Mouse (Mus musculus) megakaryocyte, embryonic 14.5 days (primary cell): ENCODE results near the gene Rpl9. TPM values are rescaled to one million over a fixed set of nuclear protein-coding genes. Genes with fewer than 3 reads are reported as not detected.

Source experiments
- H3K27me3 ChIP-seq: replicated peaks from 2 replicates; pipeline ENCODE3; 2012; ENCODE audit warnings: inconsistent platforms
- H3K36me3 ChIP-seq: replicated peaks from 2 replicates; pipeline ENCODE3; 2012; ENCODE audit warnings: low read length, inconsistent platforms, mixed read lengths
- H3K4me1 ChIP-seq: 2 replicates; pipeline ENCODE4 v1.6.1; 2012; ENCODE audit warnings: inconsistent platforms
- H3K4me3 ChIP-seq: replicated peaks from 2 replicates; pipeline ENCODE3; 2012; ENCODE audit warnings: moderate library complexity, mild to moderate bottlenecking, inconsistent platforms
- H3K9me3 ChIP-seq: 2 replicates; pipeline ENCODE4 v1.6.1; 2012; ENCODE audit warnings: inconsistent platforms
- FLI1 ChIP-seq: IDR thresholded peaks from 2 replicates; pipeline ENCODE4 v1.6.1; 2012; ENCODE audit warnings: low read length, inconsistent platforms, mixed read lengths
- GATA1 ChIP-seq: IDR thresholded peaks from 3 replicates; pipeline ENCODE4 v1.6.1; 2012; ENCODE audit warnings: mixed read lengths, low read length, inconsistent platforms, borderline replicate concordance
- polyA plus RNA-seq: library from polyadenylated mRNA; stranded (reverse); fragments of >175 nt; gene quantifications from 2 replicates; pipeline ENCODE4 v1.2.3, GENCODE M21; 2012; ENCODE audit warnings: low replicate concordance; ENCODE audit not compliant: insufficient read depth

Rpl9 gene
- polyA plus RNA-seq = 11.7 and 69.1 TPM in 2 replicates

- Histone ChIP-seq H3K4me3 (peak within 1 kb of the TSS; percentile 96), H3K9me3 (no peaks in the 10 kb centered on the region), H3K4me1 (peaks cover 39% of the 10 kb centered on the region), H3K27me3 (no peaks in the 10 kb centered on the region), H3K36me3 (peaks cover 59% of the 10 kb centered on the region)
- no peak for TF ChIP-seq GATA1
- 0 out of 2 replicates have a peak, but pooled peaks have one; percentile 10 for TF ChIP-seq FLI1
These were observed at the start of gene Rpl9, which contains the start of gene Lias for GRCm38 (mm10) chr5:65390648-65391644. Rpl9 (minus strand) TSS chr5:65391444. Lias (plus strand) TSS chr5:65391497.

GRCm38 (mm10) chr5:65438041-65438440 lies 46.8 kb upstream of the Rpl9 start:
- no peak for TF ChIP-seq FLI1
- no peak for TF ChIP-seq GATA1
- Histone ChIP-seq H3K9me3 (no peaks in the 10 kb centered on the region), H3K27me3 (no peaks in the 10 kb centered on the region), H3K4me1 (peaks cover 39% of the 10 kb centered on the region), H3K36me3 (peaks cover 8% of the 10 kb centered on the region), H3K4me3 (no peak overlapping the region)

GRCm38 (mm10) chr5:65435806-65436561 lies 44.7 kb upstream of the Rpl9 start, which contains the start of gene Ugdh:
Ugdh (minus strand) TSS chr5:65435949.
- Histone ChIP-seq H3K4me3 (peak within 1 kb of the TSS; percentile 98), H3K36me3 (no peaks in the 10 kb centered on the region), H3K9me3 (no peaks in the 10 kb centered on the region), H3K4me1 (peaks cover 39% of the 10 kb centered on the region), H3K27me3 (no peaks in the 10 kb centered on the region)
- TF ChIP-seq FLI1 (no peak), GATA1 (no peak)

- Histone ChIP-seq H3K4me3 (peak overlapping the region; percentile 98), H3K9me3 (no peaks in the 10 kb centered on the region), H3K36me3 (no peaks in the 10 kb centered on the region), H3K27me3 (no peaks in the 10 kb centered on the region), H3K4me1 (peaks cover 37% of the 10 kb centered on the region)
- TF ChIP-seq GATA1 = no peak
- no peak for TF ChIP-seq FLI1
These were observed 44.1 kb upstream of the Rpl9 start for GRCm38 (mm10) chr5:65435363-65435805.

- Histone ChIP-seq H3K27me3 (no peaks in the 10 kb centered on the region), H3K9me3 (no peaks in the 10 kb centered on the region), H3K4me1 (peaks cover 36% of the 10 kb centered on the region), H3K4me3 (peak overlapping the region; percentile 98), H3K36me3 (no peaks in the 10 kb centered on the region)
- TF ChIP-seq GATA1 (no peak), FLI1 (no peak)
These were observed 43.5 kb upstream of the Rpl9 start for GRCm38 (mm10) chr5:65434471-65435362.

- TF ChIP-seq GATA1 (no peak), FLI1 (no peak)
- H3K4me1 ChIP-seq = peaks cover 11% of the 10 kb centered on the region
- no peak overlapping the region for H3K4me3 ChIP-seq
- no peaks in the 10 kb centered on the region for H3K27me3 ChIP-seq
- H3K36me3 ChIP-seq = peaks cover 8% of the 10 kb centered on the region
- H3K9me3 ChIP-seq = no peaks in the 10 kb centered on the region
These were observed 38.2 kb upstream of the Rpl9 start for GRCm38 (mm10) chr5:65429441-65429840.

- Histone ChIP-seq H3K4me3 (no peak overlapping the region), H3K9me3 (no peaks in the 10 kb centered on the region), H3K36me3 (peaks cover 17% of the 10 kb centered on the region), H3K4me1 (peaks cover 7% of the 10 kb centered on the region), H3K27me3 (no peaks in the 10 kb centered on the region)
- no peak for TF ChIP-seq GATA1
- TF ChIP-seq FLI1 = no peak
These were observed 37.1 kb upstream of the Rpl9 start for GRCm38 (mm10) chr5:65428321-65428720.

GRCm38 (mm10) chr5:65425251-65425650 lies 34.0 kb upstream of the Rpl9 start:
- Histone ChIP-seq H3K9me3 (no peaks in the 10 kb centered on the region), H3K4me3 (no peak overlapping the region), H3K27me3 (no peaks in the 10 kb centered on the region), H3K4me1 (peaks cover 7% of the 10 kb centered on the region), H3K36me3 (peaks cover 44% of the 10 kb centered on the region)
- no peak for TF ChIP-seq GATA1
- no peak for TF ChIP-seq FLI1

- H3K4me1 ChIP-seq = peaks cover 7% of the 10 kb centered on the region
- no peaks in the 10 kb centered on the region for H3K9me3 ChIP-seq
- H3K36me3 ChIP-seq = peaks cover 46% of the 10 kb centered on the region
- no peak for TF ChIP-seq GATA1
- no peak for TF ChIP-seq FLI1
- no peaks in the 10 kb centered on the region for H3K27me3 ChIP-seq
- H3K4me3 ChIP-seq = no peak overlapping the region
These were observed 33.0 kb upstream of the Rpl9 start for GRCm38 (mm10) chr5:65424215-65424614.
